Mouse (Mus musculus): ENCODE results near the gene Sfxn3. TPM values are rescaled to one million over a fixed set of nuclear protein-coding genes. Genes with fewer than 3 reads are reported as not detected.

Gene Sfxn3
- polyA plus RNA-seq, 1 experiment from 2014 or later = 67.8 TPM

GRCm38 (mm10) chr19:45026958-45027670 lies 20.2 kb upstream of the Sfxn3 start:
- H3K4me2 ChIP-seq (replicated peaks) = no peak overlapping the region
- H3K27me3 ChIP-seq (ENCODE audit: control insufficient read depth, insufficient read depth, low read length) = no peaks in the 10 kb centered on the region
- H3K36me3 ChIP-seq (replicated peaks; ENCODE audit: control insufficient read depth, insufficient read depth) = peaks cover 50% of the 10 kb centered on the region
- H3K9ac ChIP-seq = no peak overlapping the region
- WGBS = 87% methylated on average over 6 of the region's 6 CpGs
- no peaks in the 10 kb centered on the region for H3K4me1 ChIP-seq (replicated peaks; ENCODE audit: control insufficient read depth, insufficient read depth, low read length)
- DNase-seq (ENCODE audit: low spot score) (no peak), ATAC-seq (ENCODE audit: low FRiP score) (no peak)
- no peak overlapping the region for H3K27ac ChIP-seq
- H3K9me3 ChIP-seq (ENCODE audit: control insufficient read depth, low read length) = no peaks in the 10 kb centered on the region
- H3K4me3 ChIP-seq (replicated peaks; ENCODE audit: low read length) = no peak overlapping the region

- no peak overlapping the region for H3K4me2 ChIP-seq (replicated peaks)
- H3K36me3 ChIP-seq (replicated peaks; ENCODE audit: control insufficient read depth, insufficient read depth) = peaks cover 50% of the 10 kb centered on the region
- H3K4me3 ChIP-seq (replicated peaks; ENCODE audit: low read length) = no peak overlapping the region
- DNase-seq (ENCODE audit: low spot score) (no peak), ATAC-seq (ENCODE audit: low FRiP score) (no peak)
- H3K4me1 ChIP-seq (replicated peaks; ENCODE audit: control insufficient read depth, insufficient read depth, low read length) = no peaks in the 10 kb centered on the region
- no peak overlapping the region for H3K27ac ChIP-seq
- H3K27me3 ChIP-seq (ENCODE audit: control insufficient read depth, insufficient read depth, low read length) = no peaks in the 10 kb centered on the region
- H3K9me3 ChIP-seq (ENCODE audit: control insufficient read depth, low read length) = no peaks in the 10 kb centered on the region
- 70% methylated on average over 6 of the region's 6 CpGs for WGBS
- no peak overlapping the region for H3K9ac ChIP-seq
Measured at GRCm38 (mm10) chr19:45027848-45028247, 19.5 kb upstream of the Sfxn3 start.

- Histone ChIP-seq H3K4me3 (replicated peaks; ENCODE audit: low read length) (no peak overlapping the region), H3K9me3 (ENCODE audit: control insufficient read depth, low read length) (no peaks in the 10 kb centered on the region), H3K4me1 (replicated peaks; ENCODE audit: control insufficient read depth, insufficient read depth, low read length) (no peaks in the 10 kb centered on the region), H3K27ac (no peak overlapping the region), H3K27me3 (ENCODE audit: control insufficient read depth, insufficient read depth, low read length) (no peaks in the 10 kb centered on the region), H3K36me3 (replicated peaks; ENCODE audit: control insufficient read depth, insufficient read depth) (peaks cover 44% of the 10 kb centered on the region), H3K9ac (no peak overlapping the region), H3K4me2 (replicated peaks) (no peak overlapping the region)
- no peak for ATAC-seq (ENCODE audit: low FRiP score)
- WGBS = 65% methylated on average over 19 of the region's 19 CpGs
- DNase-seq (ENCODE audit: low spot score) = no peak
Measured at GRCm38 (mm10) chr19:45028746-45029145, 18.6 kb upstream of the Sfxn3 start.

- ATAC-seq (ENCODE audit: low FRiP score) (no peak), DNase-seq (ENCODE audit: low spot score) (no peak)
- Histone ChIP-seq H3K4me1 (replicated peaks; ENCODE audit: control insufficient read depth, insufficient read depth, low read length) (no peaks in the 10 kb centered on the region), H3K27me3 (ENCODE audit: control insufficient read depth, insufficient read depth, low read length) (no peaks in the 10 kb centered on the region), H3K36me3 (replicated peaks; ENCODE audit: control insufficient read depth, insufficient read depth) (peaks cover 40% of the 10 kb centered on the region), H3K9ac (no peak overlapping the region), H3K4me2 (replicated peaks) (no peak overlapping the region), H3K4me3 (replicated peaks; ENCODE audit: low read length) (no peak overlapping the region), H3K27ac (no peak overlapping the region), H3K9me3 (ENCODE audit: control insufficient read depth, low read length) (no peaks in the 10 kb centered on the region)
- WGBS = 45% methylated on average over 9 of the region's 9 CpGs
Measured at GRCm38 (mm10) chr19:45029571-45029970, 17.7 kb upstream of the Sfxn3 start.

GRCm38 (mm10) chr19:45030111-45030510 lies 17.2 kb upstream of the Sfxn3 start:
- H3K9me3 ChIP-seq (ENCODE audit: control insufficient read depth, low read length) = no peaks in the 10 kb centered on the region
- DNase-seq (ENCODE audit: low spot score) (no peak), ATAC-seq (ENCODE audit: low FRiP score) (no peak)
- H3K27me3 ChIP-seq (ENCODE audit: control insufficient read depth, insufficient read depth, low read length) = no peaks in the 10 kb centered on the region
- H3K4me1 ChIP-seq (replicated peaks; ENCODE audit: control insufficient read depth, insufficient read depth, low read length) = no peaks in the 10 kb centered on the region
- 37% methylated on average over 8 of the region's 8 CpGs for WGBS
- H3K9ac ChIP-seq = no peak overlapping the region
- H3K4me2 ChIP-seq (replicated peaks) = no peak overlapping the region
- no peak overlapping the region for H3K27ac ChIP-seq
- H3K36me3 ChIP-seq (replicated peaks; ENCODE audit: control insufficient read depth, insufficient read depth) = peaks cover 35% of the 10 kb centered on the region
- H3K4me3 ChIP-seq (replicated peaks; ENCODE audit: low read length) = no peak overlapping the region

GRCm38 (mm10) chr19:45030746-45031693 lies 16.3 kb upstream of the Sfxn3 start:
- peak overlapping the region; percentile 27 for H3K4me2 ChIP-seq (replicated peaks)

GRCm38 (mm10) chr19:45031780-45032179 lies 15.5 kb upstream of the Sfxn3 start:
- Histone ChIP-seq H3K4me3 (replicated peaks; ENCODE audit: low read length) (no peak overlapping the region), H3K27ac (no peak overlapping the region), H3K36me3 (replicated peaks; ENCODE audit: control insufficient read depth, insufficient read depth) (peaks cover 18% of the 10 kb centered on the region), H3K27me3 (ENCODE audit: control insufficient read depth, insufficient read depth, low read length) (no peaks in the 10 kb centered on the region), H3K4me1 (replicated peaks; ENCODE audit: control insufficient read depth, insufficient read depth, low read length) (no peaks in the 10 kb centered on the region), H3K4me2 (replicated peaks) (no peak overlapping the region), H3K9me3 (ENCODE audit: control insufficient read depth, low read length) (no peaks in the 10 kb centered on the region), H3K9ac (no peak overlapping the region)
- WGBS = 22% methylated on average over 4 of the region's 4 CpGs
- peak; percentile 56 for ATAC-seq (ENCODE audit: low FRiP score)
- DNase-seq (ENCODE audit: low spot score) = peak; percentile 85

More at GRCm38 (mm10) chr19:45030746-45031693, 16.3 kb upstream of the Sfxn3 start:
- Histone ChIP-seq H3K27ac (no peak overlapping the region), H3K9ac (no peak overlapping the region), H3K36me3 (replicated peaks; ENCODE audit: control insufficient read depth, insufficient read depth) (peaks cover 26% of the 10 kb centered on the region), H3K9me3 (ENCODE audit: control insufficient read depth, low read length) (no peaks in the 10 kb centered on the region), H3K27me3 (ENCODE audit: control insufficient read depth, insufficient read depth, low read length) (no peaks in the 10 kb centered on the region), H3K4me1 (replicated peaks; ENCODE audit: control insufficient read depth, insufficient read depth, low read length) (no peaks in the 10 kb centered on the region), H3K4me3 (replicated peaks; ENCODE audit: low read length) (no peak overlapping the region)
- ATAC-seq (ENCODE audit: low FRiP score) = peak; percentile 29; the same call in 1 of the 2 replicates
- DNase-seq (ENCODE audit: low spot score) = peak; percentile 89
- WGBS = 39% methylated on average over 20 of the region's 20 CpGs

GRCm38 (mm10) chr19:45032570-45033332 lies 14.6 kb upstream of the Sfxn3 start:
- Histone ChIP-seq H3K9ac (no peak overlapping the region), H3K4me1 (replicated peaks; ENCODE audit: control insufficient read depth, insufficient read depth, low read length) (no peaks in the 10 kb centered on the region), H3K27ac (no peak overlapping the region), H3K36me3 (replicated peaks; ENCODE audit: control insufficient read depth, insufficient read depth) (peaks cover 9% of the 10 kb centered on the region), H3K9me3 (ENCODE audit: control insufficient read depth, low read length) (no peaks in the 10 kb centered on the region), H3K4me3 (replicated peaks; ENCODE audit: low read length) (no peak overlapping the region), H3K27me3 (ENCODE audit: control insufficient read depth, insufficient read depth, low read length) (no peaks in the 10 kb centered on the region), H3K4me2 (replicated peaks) (no peak overlapping the region)
- DNase-seq (ENCODE audit: low spot score) (no peak), ATAC-seq (ENCODE audit: low FRiP score) (no peak)
- WGBS = 48% methylated on average over 17 of the region's 17 CpGs

- Histone ChIP-seq H3K4me2 (replicated peaks) (no peak overlapping the region), H3K4me3 (replicated peaks; ENCODE audit: low read length) (no peak overlapping the region), H3K4me1 (replicated peaks; ENCODE audit: control insufficient read depth, insufficient read depth, low read length) (no peaks in the 10 kb centered on the region), H3K36me3 (replicated peaks; ENCODE audit: control insufficient read depth, insufficient read depth) (no peaks in the 10 kb centered on the region), H3K9ac (no peak overlapping the region), H3K27me3 (ENCODE audit: control insufficient read depth, insufficient read depth, low read length) (peaks cover 5% of the 10 kb centered on the region; the same call in 1 of the 2 replicates), H3K9me3 (ENCODE audit: control insufficient read depth, low read length) (no peaks in the 10 kb centered on the region), H3K27ac (no peak overlapping the region)
- WGBS = 36% methylated on average over 16 of the region's 16 CpGs
- DNase-seq (ENCODE audit: low spot score) (no peak), ATAC-seq (ENCODE audit: low FRiP score) (no peak)
Measured at GRCm38 (mm10) chr19:45036867-45037266, 10.4 kb upstream of the Sfxn3 start.
